Mouse (Mus musculus): ENCODE results near the gene 2700081O15Rik.

GRCm38 (mm10) chr19:7416834-7417735, at the start of gene 2700081O15Rik:
- TF ChIP-seq CTCF (IDR thresholded peaks at IDR 0.05; ENCODE audit: borderline replicate concordance, extremely low read depth, insufficient read depth, insufficient read length): no peak
- peak; percentile 65 for TF ChIP-seq POLR2A (IDR thresholded peaks at IDR 0.05; ENCODE audit: borderline replicate concordance, extremely low read depth, insufficient read depth, insufficient read length, poor library complexity, severe bottlenecking)
